Mouse (Mus musculus): ENCODE results near the gene Rubcnl. TPM values are rescaled to one million over a fixed set of nuclear protein-coding genes. Genes with fewer than 3 reads are reported as not detected.

Gene Rubcnl
- total RNA-seq, 4 experiments from 2014 or later = 0.41 to 10.9 (median 4.6) TPM

DNA sequence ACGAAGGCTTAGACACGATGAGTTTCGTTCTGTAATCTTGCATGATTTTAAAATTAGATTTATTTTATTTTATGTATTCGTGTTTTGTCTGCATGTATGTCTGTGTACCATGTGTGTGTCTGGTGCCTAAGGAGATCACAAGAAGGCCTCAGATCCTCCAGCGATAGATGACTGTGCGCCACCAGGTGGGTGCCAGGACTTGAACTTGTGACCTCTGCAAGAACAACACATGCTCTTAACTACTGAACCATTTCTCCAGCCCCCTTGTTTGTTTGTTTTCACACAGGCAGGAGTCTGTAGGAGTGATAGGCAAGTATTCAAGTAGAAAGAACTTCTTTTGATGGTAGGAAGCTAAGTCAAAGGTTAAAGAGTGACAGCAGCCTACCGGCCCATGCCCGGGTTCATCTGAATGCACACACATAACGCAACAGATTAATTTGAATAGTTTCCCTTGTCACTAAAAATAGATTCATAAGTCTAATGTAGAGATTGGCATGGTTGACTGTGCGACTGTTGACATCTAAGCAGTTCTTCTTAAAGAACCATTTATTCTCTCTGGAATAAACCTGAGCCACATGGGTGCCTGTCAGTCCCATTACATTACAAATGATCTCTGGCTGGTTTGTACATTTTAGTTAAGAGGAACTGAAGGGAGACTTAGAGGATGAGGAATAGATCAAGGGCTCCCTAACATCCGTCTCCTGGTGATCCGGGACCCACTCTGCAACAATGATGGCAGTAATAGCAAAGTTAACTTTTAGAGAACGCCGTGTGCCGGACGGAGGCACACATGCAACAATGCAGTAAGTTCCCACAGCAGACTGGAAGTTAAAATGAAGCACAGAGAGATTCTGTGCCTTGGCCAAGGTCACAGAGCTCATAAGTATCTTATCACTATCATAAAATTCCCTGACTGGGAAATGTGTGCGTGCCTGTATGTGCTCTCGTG lies 2.3 kb downstream of the Rubcnl start:
- DNase-seq = no peak

DNA sequence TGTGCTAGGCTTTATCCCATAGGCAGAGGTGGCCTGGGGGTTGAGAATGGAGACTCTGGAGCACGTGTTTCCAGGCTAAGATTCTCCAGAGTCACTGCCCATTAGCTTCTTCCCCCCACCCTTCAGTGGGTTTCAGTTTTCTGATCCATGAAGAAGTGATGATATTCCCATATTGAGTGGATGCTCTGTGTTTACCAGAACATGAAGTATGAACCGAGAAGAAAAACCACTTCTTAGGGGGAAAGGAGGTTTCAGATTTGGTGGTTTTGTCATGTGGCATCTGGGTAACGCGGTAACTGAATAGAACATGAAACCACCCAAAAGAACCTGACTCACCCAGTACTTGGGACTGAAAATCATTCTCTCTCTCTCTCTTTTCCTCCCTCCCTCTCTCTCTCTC lies 3.0 kb downstream of the Rubcnl start:
- no peak for DNase-seq

DNA sequence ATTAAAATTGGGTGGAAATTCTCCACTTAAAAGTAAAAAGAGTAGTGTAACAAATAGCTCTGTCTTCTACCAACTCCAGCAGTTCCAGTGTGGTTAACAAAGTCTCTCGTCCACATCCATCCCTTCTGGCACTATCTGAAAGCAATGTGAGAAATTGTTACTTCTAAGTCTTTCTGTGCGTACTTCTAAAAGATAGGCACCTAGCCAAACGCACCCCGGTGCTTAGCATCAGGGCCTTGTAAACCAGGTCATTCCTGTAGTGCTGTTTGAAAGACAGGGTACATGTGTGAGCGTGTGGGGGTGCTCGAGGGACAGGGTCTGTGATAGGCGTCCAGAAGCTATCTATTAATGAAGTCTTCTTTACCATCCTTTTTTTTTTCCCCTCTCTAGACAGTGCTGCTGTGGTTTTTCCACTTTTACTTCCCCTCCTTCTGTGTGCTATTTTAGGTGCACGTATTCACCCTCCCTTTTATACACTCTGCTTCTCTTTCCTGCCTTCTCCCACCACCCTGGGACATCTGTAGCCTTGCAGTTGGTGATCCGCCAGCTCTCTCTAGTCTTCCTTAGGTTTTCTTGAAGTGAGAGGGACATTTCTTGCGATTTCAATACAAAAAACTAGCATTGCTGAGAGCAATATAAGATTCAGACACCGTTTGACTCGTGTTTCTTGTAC lies 4.9 kb downstream of the Rubcnl start:
- no peak for DNase-seq

DNA sequence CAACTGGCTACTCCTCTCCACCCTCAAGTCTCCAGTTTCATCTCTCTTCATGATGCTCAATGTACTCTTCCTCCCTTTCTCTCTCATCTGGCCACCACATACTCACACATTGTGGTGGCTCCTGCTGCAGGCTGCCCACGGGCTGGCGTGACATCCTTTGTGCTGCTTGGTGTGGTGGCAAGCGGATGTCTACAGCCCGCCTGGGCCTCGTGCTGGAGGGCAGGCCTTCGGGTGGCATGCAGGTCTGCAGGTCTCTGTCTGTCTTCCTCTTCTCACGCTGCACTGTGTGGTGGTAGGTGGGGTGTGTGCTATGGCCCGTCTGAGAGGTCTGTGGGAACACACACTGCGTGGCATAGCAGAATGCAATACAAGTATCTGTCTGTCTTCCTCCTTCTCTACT lies 6.7 kb downstream of the Rubcnl start:
- DNase-seq = no peak

DNA sequence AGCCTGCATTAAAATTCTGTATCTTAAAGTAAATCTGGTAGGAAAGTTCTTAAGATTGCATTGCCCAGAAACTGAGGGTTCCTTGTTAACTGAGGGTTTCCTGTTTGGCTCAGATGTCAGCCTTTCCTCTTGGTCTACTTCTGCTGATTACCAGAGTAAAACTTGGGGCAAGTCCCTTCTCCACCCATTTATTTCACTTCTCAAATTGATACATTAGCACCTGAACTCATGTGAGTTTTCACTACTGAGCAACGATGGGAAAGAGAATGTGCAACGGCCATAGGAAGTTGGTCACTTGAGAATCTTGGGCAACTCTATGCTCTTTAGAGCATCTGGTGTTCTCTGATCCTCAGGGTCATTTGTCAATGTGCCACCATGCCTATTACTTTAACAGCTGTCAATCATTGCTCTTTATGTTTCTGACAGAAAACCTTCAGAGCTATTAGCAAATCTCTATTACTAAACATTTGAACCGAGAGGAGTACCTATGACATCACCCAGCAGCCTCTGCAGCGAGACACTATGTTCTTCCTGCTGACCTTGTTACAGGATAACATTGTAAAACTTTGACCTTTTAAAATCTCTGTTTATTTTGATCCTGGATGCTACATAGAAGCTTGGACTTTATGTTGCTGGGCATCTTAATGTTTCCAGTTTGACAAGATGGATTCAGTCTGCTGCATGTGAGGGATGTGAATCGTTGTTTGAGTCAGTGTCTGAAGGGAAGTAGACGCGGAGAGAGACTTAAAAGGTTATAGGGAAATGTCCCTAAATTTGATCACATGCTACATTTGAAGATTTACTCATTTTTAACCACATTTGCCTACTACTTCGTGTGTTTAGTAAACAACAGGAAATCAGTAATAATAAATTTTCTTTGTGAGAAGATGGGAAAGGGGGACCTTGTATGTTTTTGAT lies 9.2 kb downstream of the Rubcnl start:
- no peak for DNase-seq

DNA sequence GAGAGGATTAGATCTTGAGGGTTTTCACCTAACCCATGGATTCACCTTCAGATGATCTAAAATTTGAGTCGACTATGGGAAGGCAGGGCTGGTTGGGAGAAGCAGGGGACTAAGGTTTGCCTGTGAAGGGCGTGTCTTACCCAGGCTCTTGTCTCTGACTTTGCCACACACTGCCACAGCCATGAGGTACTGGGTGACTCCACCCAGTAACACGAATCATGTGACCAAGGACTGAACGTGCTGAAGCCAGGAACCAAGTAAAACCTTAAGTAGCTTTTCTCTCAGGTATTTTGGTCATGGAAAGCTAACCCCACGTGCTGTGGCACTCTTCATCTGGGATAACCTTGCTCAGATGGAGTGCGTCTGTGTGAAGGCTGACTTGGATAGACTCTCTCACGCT lies 14.9 kb downstream of the Rubcnl start:
- no peak for DNase-seq

DNA sequence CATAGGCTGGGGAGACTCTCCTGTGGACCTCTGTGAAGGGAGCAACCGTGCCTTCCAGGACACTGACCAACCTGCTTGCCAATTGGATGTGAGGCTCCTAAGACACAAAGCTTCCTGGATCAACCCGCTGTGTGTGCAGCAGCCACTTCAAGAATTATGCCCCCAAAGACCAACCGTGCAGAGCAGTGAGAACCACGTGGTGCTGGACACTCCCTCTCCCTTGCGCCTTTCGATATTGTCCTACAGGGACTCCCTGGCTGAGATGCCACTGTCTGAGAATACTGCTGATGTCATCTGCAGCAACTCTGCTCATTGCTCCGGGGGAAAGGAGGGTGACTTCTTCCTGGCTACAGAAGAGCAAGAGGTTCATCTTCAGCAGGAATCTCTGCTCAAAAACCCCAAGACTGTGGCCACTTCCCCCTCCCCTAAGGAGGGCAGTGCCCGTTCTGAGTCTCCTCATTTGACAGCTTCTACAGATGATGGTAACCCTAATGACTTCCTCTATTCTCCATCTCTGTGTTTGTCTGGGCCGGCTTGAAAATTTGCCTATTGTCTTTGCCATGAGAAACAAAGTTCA lies 16.3 kb downstream of the Rubcnl start:
- no peak for DNase-seq

DNA sequence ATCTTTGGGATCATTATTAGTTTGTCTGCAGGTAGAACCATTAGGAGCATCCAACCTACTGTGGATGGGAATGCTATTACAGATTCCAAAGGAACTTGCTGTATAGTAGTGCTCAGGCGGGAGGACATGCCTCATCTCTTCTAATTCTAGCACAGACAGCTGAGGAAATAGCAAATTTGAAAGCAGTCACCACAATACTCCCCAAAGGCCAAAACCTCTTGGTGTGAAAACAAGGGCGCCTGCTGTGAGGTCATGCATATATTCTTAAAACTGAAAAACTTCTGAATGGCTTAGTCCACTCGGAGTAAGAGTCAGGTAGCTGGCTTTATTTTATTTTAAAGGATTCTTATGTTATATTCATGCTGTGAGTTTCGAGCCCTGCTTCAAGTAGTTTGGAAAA lies 16.9 kb downstream of the Rubcnl start:
- no peak for DNase-seq

DNA sequence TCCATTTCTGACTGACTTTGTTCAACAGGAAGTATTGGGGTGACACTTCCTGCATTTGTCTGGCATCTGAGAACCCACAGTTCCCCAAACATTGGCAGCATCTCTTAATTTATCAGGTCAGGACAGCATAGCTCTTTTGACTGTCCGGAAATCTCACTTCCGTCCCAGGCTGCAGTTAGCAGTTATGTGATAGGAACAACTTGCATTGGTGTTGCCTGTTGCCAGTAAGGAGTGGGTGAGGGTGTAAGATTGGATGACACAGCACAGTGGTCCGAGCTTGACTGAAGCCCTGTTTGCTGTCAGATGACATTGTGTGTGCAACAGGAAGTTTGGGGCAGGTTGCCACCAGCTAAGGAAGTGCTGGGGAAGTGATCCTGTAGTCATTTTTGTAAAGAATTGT lies 18.4 kb downstream of the Rubcnl start:
- no peak for DNase-seq

DNA sequence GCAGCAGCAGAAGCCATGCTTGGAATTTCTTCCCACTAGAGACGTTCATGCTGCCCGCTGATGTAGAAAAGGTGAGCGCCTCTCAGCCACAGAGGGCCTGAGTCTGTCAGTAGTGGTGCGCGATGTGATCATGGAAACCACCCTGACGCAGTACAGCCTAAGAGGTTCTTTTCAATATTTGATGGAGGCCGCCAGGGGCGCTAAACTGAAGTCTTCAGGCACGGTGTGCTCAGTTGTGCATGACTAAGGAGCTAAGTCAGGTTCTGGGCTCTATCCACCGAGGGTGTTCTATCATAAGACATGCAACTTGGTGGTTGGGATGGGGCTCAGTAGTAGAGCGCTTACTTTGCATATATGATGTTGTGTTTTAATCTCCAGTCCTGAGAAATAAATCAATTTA lies 19.6 kb downstream of the Rubcnl start:
- no peak for DNase-seq

DNA sequence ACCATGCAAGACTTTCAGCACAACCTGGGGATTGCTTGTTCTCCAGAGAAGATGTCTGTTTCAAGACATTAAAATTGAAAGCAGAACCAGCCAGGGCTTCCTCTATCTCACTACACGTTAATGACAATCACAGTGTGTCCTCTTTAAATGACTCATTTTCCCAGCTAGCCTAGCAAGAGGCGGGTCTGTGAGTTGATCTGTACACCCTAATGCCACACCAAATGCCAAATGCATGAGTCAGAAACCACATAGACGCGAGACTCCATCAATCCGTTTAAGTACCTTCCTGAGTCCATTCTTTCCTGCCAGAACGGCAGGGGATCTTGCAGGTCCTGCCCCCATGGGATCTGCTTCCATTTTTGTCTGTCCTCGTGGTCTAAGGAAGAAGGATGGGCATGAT lies 29.4 kb downstream of the Rubcnl start:
- no peak for DNase-seq

DNA sequence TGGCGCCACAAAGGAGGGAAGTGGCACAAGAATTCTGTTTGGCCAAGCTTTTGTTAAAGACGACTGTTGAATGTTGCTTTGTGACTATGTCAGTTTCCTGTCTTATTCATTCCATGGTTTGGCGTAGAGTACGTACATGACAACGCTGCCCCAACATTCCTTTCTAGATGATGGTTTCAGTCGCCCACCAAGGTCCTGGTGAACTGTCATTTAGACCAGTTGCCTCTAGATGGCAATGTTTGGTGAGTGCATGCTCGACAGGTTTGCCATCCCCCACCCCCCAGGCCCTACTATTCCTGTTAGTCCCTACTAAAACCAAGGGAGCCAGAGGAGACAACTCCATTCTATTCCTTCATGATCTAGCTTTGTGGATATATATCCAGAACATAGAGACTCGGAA lies 36.6 kb downstream of the Rubcnl start:
- DNase-seq = no peak

DNA sequence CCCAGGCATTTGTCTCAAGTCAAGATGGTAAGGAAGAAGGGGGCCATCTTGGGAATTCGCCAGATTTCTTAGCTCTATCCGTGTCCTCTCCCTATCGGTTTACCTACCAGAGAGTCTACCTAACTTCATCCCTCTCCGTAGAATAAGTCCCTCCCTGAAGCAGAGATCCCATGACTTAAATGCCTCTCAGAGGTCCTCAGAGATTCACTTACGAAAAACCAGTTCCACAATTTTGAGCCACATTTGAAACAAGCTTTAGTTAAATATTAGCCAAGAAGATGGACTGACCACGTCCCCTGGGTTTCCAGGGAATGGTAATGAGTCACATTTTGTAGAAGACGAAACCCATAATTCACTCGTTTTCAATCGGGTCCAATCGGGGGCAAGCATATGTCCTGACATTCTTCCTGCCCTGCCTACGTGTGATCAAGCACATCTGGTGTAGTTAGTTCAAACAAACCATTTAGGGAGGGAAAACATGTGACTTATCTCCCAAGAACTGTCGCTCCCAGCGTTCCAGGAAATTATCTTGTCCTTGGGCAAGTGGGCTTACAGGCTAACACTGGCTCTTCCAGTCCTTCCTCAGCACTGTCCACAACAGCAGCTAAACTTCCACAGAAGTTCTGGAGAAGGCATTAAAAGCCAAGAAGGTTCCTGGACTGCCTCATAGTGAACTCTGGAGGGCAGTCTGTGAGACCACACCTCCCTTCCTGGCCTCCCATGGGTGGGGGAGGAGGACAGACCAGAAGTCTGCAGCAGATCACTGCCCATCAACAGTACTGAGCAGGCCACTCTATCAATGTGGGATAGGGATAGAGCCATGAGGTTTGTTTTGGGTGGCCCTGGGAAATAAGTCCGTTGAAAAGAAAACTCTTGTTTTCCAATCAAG lies 38.9 kb downstream of the Rubcnl start:
- DNase-seq = no peak

DNA sequence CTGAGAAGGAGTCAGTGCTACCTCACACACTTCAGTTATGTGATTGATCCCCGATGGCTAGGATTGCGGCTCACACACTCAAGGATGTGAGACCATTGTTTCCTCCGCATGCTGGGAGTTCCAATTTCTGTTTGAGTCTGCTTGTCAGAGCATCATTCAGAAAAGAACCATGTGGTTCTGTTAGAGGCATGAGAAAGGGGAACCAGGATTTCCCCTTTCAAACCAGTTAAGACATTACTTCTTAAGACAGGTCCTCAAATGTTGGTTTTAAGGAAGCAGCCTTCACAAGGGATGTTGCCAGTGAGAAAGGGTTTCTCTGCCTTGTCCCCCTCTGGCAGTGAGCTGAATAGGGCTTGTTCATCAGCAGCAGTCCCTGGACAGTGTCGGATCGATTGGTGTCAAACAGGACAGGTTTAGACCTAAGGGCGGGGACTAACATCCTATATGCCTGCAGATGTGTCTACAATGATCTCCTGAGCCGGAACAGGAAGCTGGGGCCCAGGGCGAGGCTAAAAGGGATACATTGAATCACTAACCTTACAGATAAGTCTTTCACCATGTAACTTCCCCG lies 41.1 kb downstream of the Rubcnl start:
- no peak for DNase-seq

DNA sequence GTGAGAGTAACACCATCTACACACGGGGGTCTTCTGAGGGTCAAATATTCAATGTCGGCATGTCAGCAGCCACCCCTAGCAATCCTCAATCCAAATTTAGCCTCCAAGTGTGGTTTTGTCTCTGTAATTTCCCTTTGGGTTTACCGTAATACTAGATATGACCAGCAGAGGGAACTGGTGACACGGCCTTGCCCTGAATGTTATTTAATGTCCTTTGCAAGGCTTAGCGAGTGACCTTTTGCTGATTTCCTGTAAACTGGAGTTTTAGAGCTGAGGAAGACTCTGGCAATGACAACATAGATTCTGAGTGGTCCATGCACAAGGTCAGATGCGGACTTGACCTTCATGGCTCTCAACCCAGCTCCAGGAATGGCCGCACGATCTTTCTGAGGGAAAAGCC lies 44.7 kb downstream of the Rubcnl start:
- DNase-seq = no peak

DNA sequence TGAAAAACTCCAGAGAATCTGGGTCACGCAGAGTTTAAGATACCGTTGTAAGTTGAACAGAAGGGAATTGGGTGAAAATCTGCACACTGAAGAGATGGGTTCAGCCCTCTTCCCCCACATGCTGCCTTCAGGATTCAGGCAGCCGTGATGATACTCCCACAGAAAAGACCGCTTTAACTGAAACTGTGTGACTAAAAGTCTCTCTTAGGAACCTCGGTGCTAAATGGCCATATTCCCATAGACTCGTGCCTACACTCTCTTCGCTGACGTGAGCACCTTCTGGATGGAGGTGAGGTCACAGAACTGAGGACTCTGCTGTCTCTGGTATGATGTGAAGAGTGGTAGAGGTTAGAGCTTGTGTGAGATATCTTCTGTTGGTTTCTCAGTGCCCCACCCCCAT lies 48.1 kb downstream of the Rubcnl start:
- no peak for DNase-seq

DNA sequence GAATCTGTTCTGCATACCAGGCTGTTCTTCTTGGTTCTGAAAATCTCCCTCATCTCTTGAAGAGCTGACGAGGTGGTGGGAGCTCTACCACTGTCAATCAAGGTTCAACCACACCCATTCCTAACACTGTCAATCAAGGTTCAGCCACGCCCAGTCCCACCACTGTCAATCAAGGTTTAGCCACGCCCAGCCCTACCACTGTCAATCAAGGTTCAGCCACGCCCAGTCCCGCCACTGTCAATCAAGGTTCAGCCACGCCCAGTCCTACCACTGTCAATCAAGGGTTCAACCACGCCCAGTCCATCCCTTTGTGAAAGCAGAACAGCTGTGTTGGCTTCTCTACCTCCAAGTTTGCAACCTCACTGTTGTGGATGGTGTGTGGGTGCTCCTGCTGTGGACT lies 48.7 kb downstream of the Rubcnl start:
- DNase-seq = no peak

DNA sequence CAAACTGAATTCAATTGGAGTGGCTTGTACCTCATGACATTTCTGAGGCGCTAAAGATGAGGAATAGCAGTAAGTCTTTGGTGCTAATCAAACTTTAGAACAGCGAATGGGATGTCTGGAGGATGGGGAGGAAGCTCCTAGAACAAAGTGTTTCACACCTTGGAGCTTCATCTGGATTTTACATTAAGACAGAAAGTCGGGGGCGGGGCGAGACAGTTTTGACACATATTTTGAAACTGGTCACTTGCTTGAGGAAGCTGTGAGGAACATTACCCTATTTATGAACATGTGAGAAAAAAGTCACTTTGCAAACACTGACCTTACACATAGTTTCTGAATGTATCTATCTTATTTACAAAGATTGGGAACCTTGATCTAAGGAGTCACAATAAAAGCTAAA lies 49.4 kb downstream of the Rubcnl start:
- no peak for DNase-seq

DNA sequence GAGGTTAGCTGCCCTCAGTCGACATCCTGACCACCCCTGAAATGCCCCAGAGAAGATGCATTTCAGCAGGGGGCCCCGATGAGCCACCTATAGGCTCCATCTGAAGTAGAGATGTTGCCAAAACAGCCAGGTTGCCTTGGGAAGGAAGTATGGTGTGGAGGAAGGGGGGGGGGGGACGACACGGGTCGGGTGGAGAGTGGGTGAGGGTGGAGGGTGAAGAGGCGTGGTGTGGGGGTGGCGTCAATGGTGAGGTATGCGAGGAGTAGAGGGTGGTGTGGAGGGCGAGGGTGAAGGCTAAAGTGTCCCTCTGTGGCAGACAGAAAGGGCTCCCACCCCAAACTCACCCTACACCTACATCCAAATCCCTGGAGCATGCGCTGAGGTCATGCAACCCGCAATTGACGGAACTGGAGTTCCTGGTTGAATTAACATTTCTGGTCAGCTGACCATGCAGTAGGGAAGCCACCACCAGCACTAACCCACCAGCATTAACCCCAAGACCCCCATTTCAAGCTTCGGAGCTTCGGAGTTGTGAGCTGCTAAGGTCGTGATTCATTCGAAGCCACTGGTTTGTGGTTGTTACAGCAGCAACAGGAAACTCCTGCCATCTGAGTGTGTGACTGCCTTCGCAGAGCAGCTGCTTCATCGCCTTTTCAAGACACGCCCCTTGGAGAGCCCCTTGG lies 52.7 kb downstream of the Rubcnl start:
- DNase-seq = no peak

DNA sequence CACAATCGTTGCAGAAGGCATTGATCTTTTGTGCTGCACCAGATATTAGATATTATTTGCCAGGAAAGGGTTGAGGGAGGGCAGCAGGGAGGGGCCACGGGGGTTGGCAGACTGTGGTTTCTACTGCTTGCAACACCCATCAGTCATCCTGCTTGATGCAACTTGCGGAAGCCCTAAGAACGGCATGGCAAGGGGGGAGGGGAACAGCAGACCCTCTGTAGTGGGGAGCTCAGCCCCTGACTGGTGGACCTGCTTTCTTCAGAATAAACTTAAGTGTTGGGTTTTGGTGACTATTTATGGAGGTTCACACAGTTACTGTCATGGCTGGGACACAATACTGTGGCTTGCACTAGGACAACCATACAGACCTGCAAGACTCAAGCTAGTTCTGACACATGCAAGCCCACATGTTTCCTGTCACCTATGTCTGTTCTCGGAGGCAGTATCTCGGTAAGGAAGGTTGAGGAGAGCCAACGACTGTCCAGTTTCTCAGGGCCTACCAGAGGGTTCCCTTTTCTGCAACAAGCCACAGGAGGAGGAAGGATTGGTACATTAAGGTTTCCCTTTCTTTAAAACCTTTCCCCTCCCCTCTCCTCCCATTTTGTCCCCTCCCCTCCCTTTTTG lies 53.6 kb downstream of the Rubcnl start:
- no peak for DNase-seq

Measured in adrenal gland, adult 8-10 months (tissue).